20 mouse cellular contexts compared by ENCODE assay signal in the genomic region with DNA sequence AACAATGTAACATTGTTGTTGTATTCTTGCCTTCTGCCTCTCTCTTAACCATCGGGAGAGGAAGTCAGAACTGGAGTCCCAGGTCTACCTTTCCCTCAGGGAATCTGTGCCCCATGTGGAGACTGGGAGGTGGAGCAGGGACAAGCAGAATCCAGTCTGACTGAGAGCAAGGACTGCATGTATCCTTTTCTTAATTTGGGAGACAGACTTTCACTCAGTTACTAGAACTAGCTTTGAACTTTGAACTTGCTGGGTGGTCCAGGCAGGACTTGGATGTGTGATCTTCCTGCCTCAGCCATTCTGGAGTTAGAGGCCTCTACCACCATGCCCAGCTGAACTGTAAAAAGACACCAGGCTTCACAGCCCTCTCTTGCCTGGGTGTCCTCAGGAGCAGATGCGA.
"Had no signal": no experiment of that assay in that cellular context is flagged by ENCODE, and none has a peak within 500 bp of the region (broad histone marks: within the 10 kb centered on the region; RNA-seq: fewer than 3 reads in every experiment).

No protein-coding gene starts in this region.

- H3K4me3 ChIP-seq: heart, adult 2 months; heart, embryonic 13.5 days; heart, embryonic 15.5 days; hindbrain, embryonic 13.5 days; hindbrain, embryonic 15.5 days; limb, embryonic 13.5 days; limb, embryonic 15.5 days; liver, embryonic 12.5 days had no signal

- H3K9me3 ChIP-seq: heart, embryonic 13.5 days; heart, embryonic 15.5 days; hindbrain, embryonic 13.5 days; hindbrain, embryonic 15.5 days; limb, embryonic 15.5 days; liver, embryonic 12.5 days had no signal

- H3K4me1 ChIP-seq: heart, embryonic 13.5 days; heart, embryonic 15.5 days; liver, embryonic 12.5 days had no signal

- H3K9ac ChIP-seq: heart, embryonic 13.5 days; heart, embryonic 15.5 days; hindbrain, embryonic 13.5 days; hindbrain, embryonic 15.5 days; limb, embryonic 13.5 days; limb, embryonic 15.5 days; liver, embryonic 12.5 days; liver, embryonic 14.5 days had no signal

- H3K27me3 ChIP-seq: limb, embryonic 13.5 days; limb, embryonic 15.5 days had no signal

- ATAC-seq: hindbrain, postnatal 0 days; intestine, embryonic 16.5 days; liver, embryonic 12.5 days had no signal

- H3K36me3 ChIP-seq: heart, embryonic 13.5 days; heart, embryonic 15.5 days; hindbrain, embryonic 13.5 days; hindbrain, embryonic 15.5 days; limb, embryonic 13.5 days; limb, embryonic 15.5 days; liver, embryonic 12.5 days had no signal

- H3K4me2 ChIP-seq: heart, embryonic 11.5 days; heart, embryonic 13.5 days; heart, embryonic 15.5 days; hindbrain, embryonic 13.5 days; hindbrain, embryonic 15.5 days; limb, embryonic 13.5 days; limb, embryonic 15.5 days; liver, embryonic 12.5 days had no signal

- DNase-seq: gastrocnemius, postnatal 14 days; gastrocnemius, postnatal 36 days; heart, adult 11 months; heart, adult 2 months; heart, postnatal 14 days; heart, postnatal 36 days; layer of hippocampus, adult 9-11 months; layer of hippocampus, postnatal 36 days; left cerebral cortex, postnatal 4 days had no signal

- H3K27ac ChIP-seq: heart, adult 2 months; heart, embryonic 13.5 days; heart, embryonic 15.5 days; hindbrain, embryonic 13.5 days; hindbrain, embryonic 15.5 days; hindbrain, postnatal 0 days; limb, embryonic 13.5 days; limb, embryonic 15.5 days; liver, embryonic 12.5 days; liver, embryonic 14.5 days had no signal
